Mouse (Mus musculus) right cerebral cortex, postnatal 36 days (tissue): Measurements from ENCODE around the gene Gyg.

ENCODE experiments used
- DNase-seq, 2 experiments: peaks; one replicate each; pipeline ENCODE4 v3.0.0; 2022; ENCODE audit warnings: low spot score in 2 of 2, mixed read lengths in 1 of 2

Gene Gyg

GRCm38 (mm10) chr3:20154531-20155367, at the start of gene Gyg:
TSS of gene Gyg (minus strand) at chr3:20155317.
- peak; percentile 18 to 29 for DNase-seq

GRCm38 (mm10) chr3:20198869-20199268, 43.8 kb upstream of the Gyg start:
- DNase-seq = peak in 1 of 2 experiments; percentile 16

GRCm38 (mm10) chr3:20197878-20198277, 42.8 kb upstream of the Gyg start:
- DNase-seq = no peak

- DNase-seq = no peak
Observed at GRCm38 (mm10) chr3:20188976-20189675, 34.0 kb upstream of the Gyg start.

GRCm38 (mm10) chr3:20172394-20172793, 17.3 kb upstream of the Gyg start:
- DNase-seq = no peak

GRCm38 (mm10) chr3:20167487-20167886, 12.4 kb upstream of the Gyg start:
- DNase-seq = no peak

- DNase-seq = no peak
Observed at GRCm38 (mm10) chr3:20155476-20155875, 359 bp upstream of the Gyg start.

- DNase-seq = no peak
Observed at GRCm38 (mm10) chr3:20151651-20152050, 3.5 kb downstream of the Gyg start.

GRCm38 (mm10) chr3:20150511-20150910, 4.6 kb downstream of the Gyg start:
- DNase-seq = no peak

- DNase-seq = no peak
Observed at GRCm38 (mm10) chr3:20147647-20148046, 7.5 kb downstream of the Gyg start.

- DNase-seq = no peak
Observed at GRCm38 (mm10) chr3:20146884-20147395, 8.2 kb downstream of the Gyg start.

- DNase-seq = no peak
Observed at GRCm38 (mm10) chr3:20145696-20146113, 9.4 kb downstream of the Gyg start.

- no peak for DNase-seq
Observed at GRCm38 (mm10) chr3:20144401-20144800, 10.7 kb downstream of the Gyg start.

GRCm38 (mm10) chr3:20143726-20144125, 11.4 kb downstream of the Gyg start:
- no peak for DNase-seq

- DNase-seq = no peak
Observed at GRCm38 (mm10) chr3:20142576-20142975, 12.5 kb downstream of the Gyg start.

GRCm38 (mm10) chr3:20142101-20142500, 13.0 kb downstream of the Gyg start:
- no peak for DNase-seq

GRCm38 (mm10) chr3:20141679-20142078, 13.4 kb downstream of the Gyg start:
- DNase-seq = no peak

- no peak for DNase-seq
Observed at GRCm38 (mm10) chr3:20141240-20141639, 13.9 kb downstream of the Gyg start.

- no peak for DNase-seq
Observed at GRCm38 (mm10) chr3:20136868-20137581, 18.1 kb downstream of the Gyg start.

- no peak for DNase-seq
Observed at GRCm38 (mm10) chr3:20134545-20134944, 20.6 kb downstream of the Gyg start.

- no peak for DNase-seq
Observed at GRCm38 (mm10) chr3:20133745-20134144, 21.4 kb downstream of the Gyg start.

GRCm38 (mm10) chr3:20132731-20133130, 22.4 kb downstream of the Gyg start:
- DNase-seq = no peak
